Mouse (Mus musculus) frontal cortex, adult 2 months (tissue): ENCODE measurements at regions not wholly inside any gene's neighbourhood (a gene's known extent, or its start where the extent isn't known, plus 50 kb on each side); places are given as distances from the start of the nearest gene placed in this dataset.

Experiments
- DNase-seq, 2 experiments: peaks; one replicate each; pipeline ENCODE4 v3.0.0; 2022; ENCODE audit warnings: low spot score in 1 of 2; ENCODE audit errors: extremely low spot score in 1 of 2

- DNase-seq = no peak
Observed at GRCm38 (mm10) chr6:36058206-36058605, 329.7 kb upstream of the Chrm2 start.

- DNase-seq = no peak
Observed at GRCm38 (mm10) chr6:36060411-36060810, 327.5 kb upstream of the Chrm2 start.

- DNase-seq = peak; percentile 1 to 19
Observed at GRCm38 (mm10) chr6:36064919-36065318, 323.0 kb upstream of the Chrm2 start.

- DNase-seq = no peak
Observed at GRCm38 (mm10) chr6:36068690-36069089, 319.2 kb upstream of the Chrm2 start.

- DNase-seq = no peak
Observed at GRCm38 (mm10) chr6:36079559-36079958, 308.3 kb upstream of the Chrm2 start.

- DNase-seq = no peak
Observed at GRCm38 (mm10) chr6:36093584-36093983, 294.3 kb upstream of the Chrm2 start.

- no peak for DNase-seq
Observed at GRCm38 (mm10) chr6:36094075-36094474, 293.8 kb upstream of the Chrm2 start.

GRCm38 (mm10) chr6:36097391-36097790 lies 290.5 kb upstream of the Chrm2 start:
- no peak for DNase-seq

- no peak for DNase-seq
Observed at GRCm38 (mm10) chr6:36098179-36098578, 289.7 kb upstream of the Chrm2 start.

GRCm38 (mm10) chr6:36108830-36109229 lies 279.1 kb upstream of the Chrm2 start:
- no peak for DNase-seq

- DNase-seq = no peak
Observed at GRCm38 (mm10) chr6:36137223-36137622, 250.7 kb upstream of the Chrm2 start.

GRCm38 (mm10) chr6:36147267-36147666 lies 240.6 kb upstream of the Chrm2 start:
- no peak for DNase-seq

- DNase-seq = no peak
Observed at GRCm38 (mm10) chr6:36174514-36174913, 213.4 kb upstream of the Chrm2 start.

- DNase-seq = no peak
Observed at GRCm38 (mm10) chr6:36175112-36175511, 212.8 kb upstream of the Chrm2 start.

GRCm38 (mm10) chr6:36179895-36180294 lies 208.0 kb upstream of the Chrm2 start:
- DNase-seq = no peak

- no peak for DNase-seq
Observed at GRCm38 (mm10) chr6:36182698-36183097, 205.2 kb upstream of the Chrm2 start.

GRCm38 (mm10) chr6:36206666-36207065 lies 181.2 kb upstream of the Chrm2 start:
- peak; percentile 72 to 79 for DNase-seq

GRCm38 (mm10) chr6:36221308-36221707 lies 166.6 kb upstream of the Chrm2 start:
- DNase-seq = no peak

GRCm38 (mm10) chr6:36234438-36234837 lies 153.4 kb upstream of the Chrm2 start:
- DNase-seq = peak in 1 of 2 experiments; percentile 7

GRCm38 (mm10) chr6:36247027-36247426 lies 140.9 kb upstream of the Chrm2 start:
- no peak for DNase-seq

- DNase-seq = no peak
Observed at GRCm38 (mm10) chr6:36248219-36248618, 139.7 kb upstream of the Chrm2 start.

GRCm38 (mm10) chr6:36249047-36249446 lies 138.8 kb upstream of the Chrm2 start:
- DNase-seq = peak in 1 of 2 experiments; percentile 58

- peak; percentile 5 to 46 for DNase-seq
Observed at GRCm38 (mm10) chr6:36266717-36267402, 121.0 kb upstream of the Chrm2 start.
